Mouse (Mus musculus) small intestine, adult 2 months (tissue): ENCODE data around the gene Gm17359.

ENCODE experiments used
- CTCF ChIP-seq: fragments of 200-500 bp; IDR thresholded peaks from 2 replicates; pipeline ENCODE4 v1.5.1; 2012; ENCODE audit warnings: low read depth, mild to moderate bottlenecking, control low read depth, inconsistent platforms, low read length, moderate library complexity, mixed read lengths; ENCODE audit not compliant: insufficient replicate concordance, insufficient read length; ENCODE audit errors: extremely low read depth
- POLR2A ChIP-seq: fragments of 200-500 bp; IDR thresholded peaks from 2 replicates; pipeline ENCODE4 v1.6.1; 2012; ENCODE audit warnings: low read depth, mild to moderate bottlenecking, control low read depth, inconsistent platforms, low read length, moderate library complexity

- TF ChIP-seq CTCF (no peak), POLR2A (peak; percentile 92)
These were observed 49.3 kb upstream of the Gm17359 start for GRCm38 (mm10) chr3:79287108-79287576.
